Mouse (Mus musculus): ENCODE data around the gene Arf4. TPM values are rescaled to one million over a fixed set of nuclear protein-coding genes. Genes with fewer than 3 reads are reported as not detected.
"Not testable (repeated sequence)": the region's sequence is repeated elsewhere in the genome, so short reads cannot be mapped to it uniquely, and the experiment has no call there.

The Arf4 gene
- polyA plus RNA-seq, 1 experiment from 2014 or later: 507 TPM

DNA sequence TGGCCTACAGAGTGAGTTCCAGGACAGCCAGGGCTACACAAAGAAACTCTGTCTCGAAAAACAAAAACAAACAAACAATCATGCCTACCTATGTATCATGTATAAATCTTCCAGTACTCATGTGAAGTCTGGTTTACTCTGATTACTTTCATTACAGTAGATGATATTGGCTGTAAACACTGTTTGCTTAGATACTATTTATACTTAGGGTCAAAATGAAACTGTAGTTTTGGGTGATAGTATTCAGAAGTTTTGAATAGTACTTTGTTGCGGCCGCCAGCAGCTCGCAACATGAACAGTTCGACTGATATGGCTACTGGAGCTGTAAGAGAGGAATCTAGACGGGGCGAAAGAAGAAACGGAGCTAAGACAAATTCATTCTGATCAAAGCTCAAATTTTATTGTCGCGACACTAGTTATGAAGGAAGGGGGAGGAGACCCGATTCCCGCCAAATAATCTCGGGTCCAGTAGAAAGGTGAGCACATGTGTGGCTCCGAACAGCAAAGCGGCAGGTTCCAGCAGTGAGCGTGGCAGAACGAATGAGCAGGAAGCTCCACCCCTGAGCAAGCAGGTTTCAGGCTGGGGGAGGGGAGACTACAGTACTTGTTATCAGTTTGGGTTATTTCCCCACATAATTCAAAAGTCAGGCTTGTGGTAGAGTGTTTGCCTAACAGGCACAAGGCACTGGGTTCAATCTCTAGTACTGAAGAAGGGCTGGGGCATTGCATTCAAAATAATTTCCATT is 34.2 kb downstream of the Arf4 start:
- H3K27me3 ChIP-seq (replicated peaks; ENCODE audit: control insufficient read depth, insufficient read depth, low read length); H3K9me3 ChIP-seq (ENCODE audit: control insufficient read depth, low read length); H3K9ac ChIP-seq (ENCODE audit: low read depth, low read length); ATAC-seq; H3K4me3 ChIP-seq (ENCODE audit: low read length); H3K27ac ChIP-seq (ENCODE audit: low read depth, low read length); H3K4me2 ChIP-seq (ENCODE audit: low read length); H3K36me3 ChIP-seq (ENCODE audit: control insufficient read depth, insufficient read depth, low read length): not testable (repeated sequence)
- 68% methylated on average over 17 of the region's 17 CpGs for WGBS
- peaks cover 16% of the 10 kb centered on the region for H3K4me1 ChIP-seq (ENCODE audit: control insufficient read depth, insufficient read depth, low read depth, low read length)

DNA sequence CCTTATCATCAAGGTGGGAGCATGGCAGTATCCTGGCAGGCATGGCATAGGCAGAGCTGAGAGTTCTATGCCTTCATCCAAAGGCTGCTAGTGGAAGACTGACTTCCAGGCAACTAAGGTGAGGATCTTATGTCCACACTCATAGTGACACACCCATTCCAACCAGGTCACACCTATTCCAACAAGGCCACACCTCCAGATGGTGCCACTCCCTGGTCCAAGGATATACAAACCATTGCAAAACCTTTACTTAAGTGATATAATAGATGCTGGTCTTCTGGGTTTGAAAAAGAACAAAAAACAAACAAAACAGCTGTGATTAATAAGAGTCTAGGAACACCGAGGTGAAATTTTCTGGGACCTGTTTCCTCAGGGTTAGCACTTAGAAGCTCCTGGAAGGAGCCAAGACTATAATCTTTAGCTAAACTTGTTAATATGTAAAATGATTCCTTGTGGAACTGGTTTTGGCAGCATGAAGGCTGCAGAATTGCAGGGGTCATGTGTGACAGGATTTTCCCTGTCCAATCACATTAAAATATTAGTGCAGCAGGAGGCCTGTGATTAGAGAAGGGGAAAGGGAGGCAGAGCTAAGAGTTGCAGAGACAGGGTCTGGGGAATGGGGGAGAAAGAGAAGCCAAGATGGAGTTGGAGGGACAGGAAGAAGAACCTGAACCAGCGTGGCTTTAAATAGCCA is 36.7 kb downstream of the Arf4 start:
- not testable (repeated sequence) for ATAC-seq; H3K4me2 ChIP-seq (ENCODE audit: low read length); H3K36me3 ChIP-seq (ENCODE audit: control insufficient read depth, insufficient read depth, low read length); H3K4me3 ChIP-seq (ENCODE audit: low read length); H3K9ac ChIP-seq (ENCODE audit: low read depth, low read length); H3K27ac ChIP-seq (ENCODE audit: low read depth, low read length); H3K9me3 ChIP-seq (ENCODE audit: control insufficient read depth, low read length); H3K4me1 ChIP-seq (ENCODE audit: control insufficient read depth, insufficient read depth, low read depth, low read length); H3K27me3 ChIP-seq (replicated peaks; ENCODE audit: control insufficient read depth, insufficient read depth, low read length)
- 87% methylated on average over 2 of the region's 2 CpGs for WGBS

DNA sequence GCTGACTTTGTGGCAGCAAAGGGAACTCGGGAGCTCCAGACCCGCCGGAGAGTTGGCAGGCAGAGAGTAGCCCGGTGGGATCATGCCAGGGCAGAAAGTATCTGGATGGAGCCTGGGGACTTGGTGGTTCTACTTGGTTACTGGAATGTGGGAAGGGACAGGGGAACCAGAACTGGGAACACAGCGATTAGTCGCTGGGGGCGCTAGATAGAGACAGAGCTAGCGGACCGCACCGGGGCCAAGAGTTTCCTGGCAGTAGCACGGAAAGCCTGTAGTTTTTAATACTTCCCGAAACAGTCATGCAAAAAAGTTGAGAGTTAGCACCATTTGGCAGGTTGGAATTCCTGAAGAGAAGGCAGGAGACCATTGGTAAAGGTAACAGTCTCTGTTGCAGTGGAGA is 37.5 kb downstream of the Arf4 start:
- no peaks in the 10 kb centered on the region for H3K27me3 ChIP-seq (replicated peaks; ENCODE audit: control insufficient read depth, insufficient read depth, low read length)
- H3K4me2 ChIP-seq (ENCODE audit: low read length): no peak overlapping the region
- no peaks in the 10 kb centered on the region for H3K36me3 ChIP-seq (ENCODE audit: control insufficient read depth, insufficient read depth, low read length)
- H3K9me3 ChIP-seq (ENCODE audit: control insufficient read depth, low read length): no peaks in the 10 kb centered on the region
- ATAC-seq: no peak
- 23% methylated on average over 12 of the region's 12 CpGs for WGBS
- H3K4me3 ChIP-seq (ENCODE audit: low read length): no peak overlapping the region
- no peak overlapping the region for H3K27ac ChIP-seq (ENCODE audit: low read depth, low read length)
- no peak overlapping the region for H3K9ac ChIP-seq (ENCODE audit: low read depth, low read length)
- peaks cover 3% of the 10 kb centered on the region for H3K4me1 ChIP-seq (ENCODE audit: control insufficient read depth, insufficient read depth, low read depth, low read length)

DNA sequence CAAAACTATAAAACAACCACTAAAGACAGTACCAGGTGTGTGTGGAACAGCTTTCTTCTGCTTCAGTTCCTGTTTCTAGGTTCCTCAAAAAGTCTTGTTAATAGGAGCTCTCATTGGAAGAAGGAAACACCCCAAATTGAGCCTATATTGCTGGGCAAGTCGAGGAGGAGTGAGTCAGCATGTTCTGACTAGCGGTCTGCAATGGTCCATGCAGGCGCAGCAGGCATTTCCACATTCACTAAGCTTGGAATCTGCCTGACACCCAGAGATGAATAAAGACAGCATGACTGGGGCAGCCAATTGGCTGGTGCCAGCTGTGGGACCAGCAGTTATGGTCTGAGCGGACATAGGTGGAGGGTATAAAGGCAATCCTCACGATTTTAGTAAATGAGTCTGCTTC is 37.9 kb downstream of the Arf4 start:
- H3K9me3 ChIP-seq (ENCODE audit: control insufficient read depth, low read length): no peaks in the 10 kb centered on the region
- H3K9ac ChIP-seq (ENCODE audit: low read depth, low read length): no peak overlapping the region
- H3K4me1 ChIP-seq (ENCODE audit: control insufficient read depth, insufficient read depth, low read depth, low read length): no peaks in the 10 kb centered on the region
- no peak for ATAC-seq
- H3K27ac ChIP-seq (ENCODE audit: low read depth, low read length): no peak overlapping the region
- H3K4me3 ChIP-seq (ENCODE audit: low read length): no peak overlapping the region
- no peak overlapping the region for H3K4me2 ChIP-seq (ENCODE audit: low read length)
- 77% methylated on average over 5 of the region's 5 CpGs for WGBS
- no peaks in the 10 kb centered on the region for H3K36me3 ChIP-seq (ENCODE audit: control insufficient read depth, insufficient read depth, low read length)
- no peaks in the 10 kb centered on the region for H3K27me3 ChIP-seq (replicated peaks; ENCODE audit: control insufficient read depth, insufficient read depth, low read length)

DNA sequence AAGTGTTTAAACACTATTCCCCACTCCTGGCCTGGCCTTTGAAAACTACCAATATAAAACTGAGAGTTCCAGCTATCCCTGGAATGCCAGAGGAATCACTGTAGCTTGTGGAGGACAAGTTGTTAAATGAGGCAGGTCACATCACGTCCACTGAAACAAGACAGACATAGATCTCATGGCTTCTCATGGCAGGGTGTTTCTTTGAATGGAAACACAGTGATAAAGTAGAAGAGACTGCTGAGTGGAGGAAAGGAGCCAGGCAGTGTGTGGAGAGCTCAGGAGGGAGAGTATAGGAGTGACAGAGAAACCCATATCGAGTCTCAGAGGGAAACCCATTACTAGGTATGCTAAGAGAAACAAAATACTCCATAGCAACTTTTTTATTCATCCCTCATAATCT is 52.9 kb downstream of the Arf4 start:
- Histone ChIP-seq H3K4me1 (ENCODE audit: control insufficient read depth, insufficient read depth, low read depth, low read length) (no peaks in the 10 kb centered on the region), H3K4me2 (ENCODE audit: low read length) (no peak overlapping the region), H3K27ac (ENCODE audit: low read depth, low read length) (no peak overlapping the region), H3K36me3 (ENCODE audit: control insufficient read depth, insufficient read depth, low read length) (no peaks in the 10 kb centered on the region), H3K9ac (ENCODE audit: low read depth, low read length) (no peak overlapping the region), H3K4me3 (ENCODE audit: low read length) (no peak overlapping the region), H3K9me3 (ENCODE audit: control insufficient read depth, low read length) (no peaks in the 10 kb centered on the region), H3K27me3 (replicated peaks; ENCODE audit: control insufficient read depth, insufficient read depth, low read length) (no peaks in the 10 kb centered on the region)
- WGBS: 67% methylated on average over 2 of the region's 2 CpGs
- no peak for ATAC-seq

DNA sequence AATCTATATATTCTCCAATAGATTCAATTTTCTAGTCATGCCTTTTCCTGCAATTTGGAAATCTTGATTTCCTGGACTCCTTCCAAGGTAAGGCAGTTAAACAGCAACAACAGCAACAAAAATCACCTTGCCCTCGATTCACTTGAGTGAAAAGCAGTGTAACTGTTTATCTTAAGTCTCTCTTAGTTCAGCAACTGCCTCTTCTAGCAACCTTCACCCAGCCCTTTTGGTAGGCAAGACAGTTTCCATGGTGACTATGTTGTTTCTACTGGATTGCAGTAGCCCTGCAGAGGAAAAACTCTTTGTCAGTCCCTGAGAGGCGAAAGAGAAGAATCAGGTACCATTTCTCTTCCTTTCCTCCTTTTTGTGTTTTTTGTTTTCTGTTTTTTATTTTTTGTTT is 53.5 kb downstream of the Arf4 start:
- WGBS: 56% methylated on average over 2 of the region's 2 CpGs
- no peak overlapping the region for H3K27ac ChIP-seq (ENCODE audit: low read depth, low read length)
- no peaks in the 10 kb centered on the region for H3K36me3 ChIP-seq (ENCODE audit: control insufficient read depth, insufficient read depth, low read length)
- no peak overlapping the region for H3K9ac ChIP-seq (ENCODE audit: low read depth, low read length)
- no peaks in the 10 kb centered on the region for H3K9me3 ChIP-seq (ENCODE audit: control insufficient read depth, low read length)
- no peak for ATAC-seq
- no peaks in the 10 kb centered on the region for H3K4me1 ChIP-seq (ENCODE audit: control insufficient read depth, insufficient read depth, low read depth, low read length)
- H3K4me3 ChIP-seq (ENCODE audit: low read length): no peak overlapping the region
- H3K27me3 ChIP-seq (replicated peaks; ENCODE audit: control insufficient read depth, insufficient read depth, low read length): no peaks in the 10 kb centered on the region
- H3K4me2 ChIP-seq (ENCODE audit: low read length): no peak overlapping the region

DNA sequence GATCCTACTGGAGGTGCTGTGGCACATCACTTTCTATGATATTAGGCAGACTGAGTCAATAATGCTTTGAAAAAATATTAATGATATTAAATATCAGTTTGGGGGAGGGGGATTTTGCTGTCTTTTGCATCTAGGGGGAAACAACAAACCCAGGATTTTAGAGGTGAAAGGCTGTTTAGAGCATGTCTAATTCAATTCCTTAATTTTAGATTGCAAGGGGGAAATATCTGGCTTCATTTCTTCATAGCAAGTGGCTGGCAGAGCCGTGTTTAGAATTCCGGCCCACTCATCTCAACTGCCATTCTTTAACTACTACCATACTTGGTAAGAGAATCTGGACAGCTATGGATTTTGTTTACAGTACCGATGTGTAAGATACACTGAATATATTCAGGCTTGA is 55.1 kb downstream of the Arf4 start, which contains the start of gene Dnah12:
Dnah12 (plus strand) TSS at position 301 of the 400 bp plus-strand sequence.
- no peaks in the 10 kb centered on the region for H3K9me3 ChIP-seq (ENCODE audit: control insufficient read depth, low read length)
- H3K9ac ChIP-seq (ENCODE audit: low read depth, low read length): no peak within 1 kb of the TSS
- H3K36me3 ChIP-seq (ENCODE audit: control insufficient read depth, insufficient read depth, low read length): no peaks in the 10 kb centered on the region
- no peak within 1 kb of the TSS for H3K27ac ChIP-seq (ENCODE audit: low read depth, low read length)
- H3K4me2 ChIP-seq (ENCODE audit: low read length): no peak within 1 kb of the TSS
- no peak within 1 kb of the TSS for H3K4me3 ChIP-seq (ENCODE audit: low read length)
- H3K27me3 ChIP-seq (replicated peaks; ENCODE audit: control insufficient read depth, insufficient read depth, low read length): no peaks in the 10 kb centered on the region
- no peaks in the 10 kb centered on the region for H3K4me1 ChIP-seq (ENCODE audit: control insufficient read depth, insufficient read depth, low read depth, low read length)
- WGBS: 90% methylated on average over 3 of the region's 3 CpGs
- no peak for ATAC-seq

DNA sequence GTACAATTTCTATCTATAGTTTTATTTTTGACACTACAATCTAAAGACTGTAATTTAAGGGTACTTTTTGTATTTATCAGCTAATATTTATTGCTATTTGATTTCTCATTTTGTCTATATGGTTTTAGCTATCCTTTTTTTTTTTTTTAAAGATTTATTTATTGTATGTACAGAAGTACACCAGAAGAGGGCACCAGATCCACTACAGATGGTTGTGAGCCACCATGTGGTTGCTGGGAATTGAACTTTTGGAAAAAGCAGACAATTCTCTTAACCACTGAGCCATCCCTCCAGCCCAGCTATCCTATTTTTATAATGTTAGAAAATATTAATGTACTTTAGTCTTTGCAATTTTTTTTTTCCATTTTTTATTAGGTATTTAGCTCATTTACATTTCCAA is 60.0 kb downstream of the Arf4 start:
- no peak overlapping the region for H3K9ac ChIP-seq (ENCODE audit: low read depth, low read length)
- no peak overlapping the region for H3K4me2 ChIP-seq (ENCODE audit: low read length)
- no peak for ATAC-seq

DNA sequence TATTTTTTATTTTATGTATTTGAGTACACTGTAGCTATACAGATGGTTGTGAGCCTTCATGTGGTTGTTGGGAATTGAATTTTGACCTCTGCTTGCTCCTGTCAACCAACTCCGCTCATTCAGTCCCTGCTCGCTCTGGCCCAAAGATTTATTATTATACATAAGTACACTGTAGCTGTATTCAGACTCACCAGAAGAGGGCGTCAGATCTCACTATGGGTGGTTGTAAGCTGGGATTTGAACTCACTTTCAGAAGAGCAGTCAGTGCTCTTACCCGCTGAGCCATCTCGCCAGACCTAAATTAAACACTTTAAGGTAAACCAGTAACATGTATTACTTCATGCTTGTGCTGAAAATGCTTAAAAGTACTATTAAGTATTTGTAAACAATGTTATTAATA is 67.4 kb downstream of the Arf4 start:
- H3K9me3 ChIP-seq (ENCODE audit: control insufficient read depth, low read length); H3K4me2 ChIP-seq (ENCODE audit: low read length); H3K27me3 ChIP-seq (replicated peaks; ENCODE audit: control insufficient read depth, insufficient read depth, low read length); H3K9ac ChIP-seq (ENCODE audit: low read depth, low read length); H3K4me3 ChIP-seq (ENCODE audit: low read length); H3K36me3 ChIP-seq (ENCODE audit: control insufficient read depth, insufficient read depth, low read length); ATAC-seq; H3K27ac ChIP-seq (ENCODE audit: low read depth, low read length); H3K4me1 ChIP-seq (ENCODE audit: control insufficient read depth, insufficient read depth, low read depth, low read length): not testable (repeated sequence)
- WGBS: 88% methylated on average over 5 of the region's 5 CpGs

More for the DNA sequence above, 60.0 kb downstream of the Arf4 start:
- Histone ChIP-seq H3K4me3 (ENCODE audit: low read length) (no peak overlapping the region), H3K4me1 (ENCODE audit: control insufficient read depth, insufficient read depth, low read depth, low read length) (no peaks in the 10 kb centered on the region), H3K36me3 (ENCODE audit: control insufficient read depth, insufficient read depth, low read length) (no peaks in the 10 kb centered on the region), H3K27ac (ENCODE audit: low read depth, low read length) (no peak overlapping the region), H3K9me3 (ENCODE audit: control insufficient read depth, low read length) (no peaks in the 10 kb centered on the region), H3K27me3 (replicated peaks; ENCODE audit: control insufficient read depth, insufficient read depth, low read length) (no peaks in the 10 kb centered on the region)
